Mouse (Mus musculus) CH12.LX (cell line): ENCODE measurements around the gene Pknox2. TPM values are rescaled to one million over a fixed set of nuclear protein-coding genes. Genes with fewer than 3 reads are reported as not detected.

Experiments used
- DNase-seq: peaks from one replicate; pipeline ENCODE4 v3.0.0-alpha.2; 2013; ENCODE audit errors: extremely low read depth
- H3K27ac ChIP-seq: 2 replicates; pipeline ENCODE4 v1.5.1; 2012; ENCODE audit warnings: low read depth, mild to moderate bottlenecking, control low read depth, moderate library complexity; ENCODE audit not compliant: insufficient read depth
- H3K27me3 ChIP-seq: replicated peaks from 2 replicates; pipeline ENCODE3; 2012; ENCODE audit warnings: inconsistent platforms
- H3K36me3 ChIP-seq, 2 experiments: replicated peaks in 1 of 2; 2 replicates each; pipeline versions ENCODE3 to v1.6.1; 2012; ENCODE audit warnings: inconsistent platforms in 1 of 2, low read length in 1 of 2, mild to moderate bottlenecking in 1 of 2, mixed read lengths in 1 of 2, moderate library complexity in 1 of 2; ENCODE audit not compliant: control insufficient read depth in 1 of 2, insufficient read depth in 1 of 2
- H3K4me1 ChIP-seq, 2 experiments: 2 replicates each; pipeline ENCODE4 v1.6.1; 2012; ENCODE audit warnings: inconsistent platforms in 1 of 2, moderate library complexity in 1 of 2; ENCODE audit not compliant: insufficient read depth in 2 of 2, control insufficient read depth in 1 of 2
- H3K4me2 ChIP-seq: 2 replicates; pipeline ENCODE4 v1.6.1; 2012; ENCODE audit warnings: low read depth, mild to moderate bottlenecking, control low read depth; ENCODE audit not compliant: poor library complexity, insufficient read depth, severe bottlenecking
- H3K4me3 ChIP-seq, 3 experiments: fragments of 150-350 bp in 1 of 3; sonication (generic) in 1 of 3; replicated peaks in 1 of 3; 2 replicates each; pipeline versions ENCODE3 to v1.5.1; 2011 to 2012; ENCODE audit warnings: low read depth in 2 of 3, low read length in 2 of 3, mild to moderate bottlenecking in 2 of 3, moderate library complexity in 2 of 3, control low read depth in 1 of 3, improper control_type of control experiment in 1 of 3, inconsistent platforms in 1 of 3, mixed read lengths in 1 of 3; ENCODE audit not compliant: poor library complexity in 1 of 3
- H3K79me2 ChIP-seq: replicated peaks from 2 replicates; pipeline ENCODE4 v1.6.1; 2012; ENCODE audit warnings: mild to moderate bottlenecking, moderate library complexity; ENCODE audit not compliant: control insufficient read depth, poor library complexity, insufficient read depth, severe bottlenecking; ENCODE audit errors: extremely low read depth
- H3K9ac ChIP-seq: 2 replicates; pipeline ENCODE4 v1.6.1; 2012; ENCODE audit warnings: low read depth, mild to moderate bottlenecking, control low read depth, moderate library complexity; ENCODE audit not compliant: insufficient read depth
- H3K9me3 ChIP-seq: replicated peaks from 2 replicates; pipeline ENCODE3; 2012; ENCODE audit warnings: low read length, inconsistent platforms, mixed read lengths
- BHLHE40 ChIP-seq: IDR thresholded peaks from 2 replicates; pipeline ENCODE4 v1.6.1; 2011; ENCODE audit warnings: mild to moderate bottlenecking, low read depth, low read length, improper control_type of control experiment
- CHD1 ChIP-seq: IDR thresholded peaks from 2 replicates; pipeline ENCODE4 v1.6.1; 2012; ENCODE audit warnings: low read depth, low read length, improper control_type of control experiment, inconsistent platforms
- CHD2 ChIP-seq: IDR thresholded peaks from 2 replicates; pipeline ENCODE4 v1.6.1; 2011; ENCODE audit warnings: low read length, improper control_type of control experiment
- CTCF ChIP-seq, 2 experiments: IDR thresholded peaks in 1 of 2; conservative IDR thresholded peaks in 1 of 2; 2 replicates each; pipeline ENCODE4 v1.5.1; 2011 to 2012; ENCODE audit warnings: low read depth in 2 of 2, low read length in 2 of 2, improper control_type of control experiment in 1 of 2, inconsistent platforms in 1 of 2, mild to moderate bottlenecking in 1 of 2, moderate library complexity in 1 of 2
- ELF1 ChIP-seq: IDR thresholded peaks from 2 replicates; pipeline ENCODE4 v1.6.1; 2014; ENCODE audit warnings: low read depth, mild to moderate bottlenecking, inconsistent platforms, low read length, improper control_type of control experiment
- ETS1 ChIP-seq: conservative IDR thresholded peaks from 2 replicates; pipeline ENCODE4 v1.6.1; 2012; ENCODE audit warnings: low read depth, mild to moderate bottlenecking, inconsistent platforms, low read length, improper control_type of control experiment, moderate library complexity
- GABPA ChIP-seq: IDR thresholded peaks from 2 replicates; pipeline ENCODE4 v1.6.1; 2012; ENCODE audit warnings: low read depth, low read length, improper control_type of control experiment, inconsistent platforms; ENCODE audit not compliant: insufficient replicate concordance
- JUN ChIP-seq: IDR thresholded peaks from 2 replicates; pipeline ENCODE4 v1.6.1; 2011; ENCODE audit warnings: low read depth, mild to moderate bottlenecking, low read length, improper control_type of control experiment, moderate library complexity; ENCODE audit not compliant: insufficient read depth
- JUND ChIP-seq: conservative IDR thresholded peaks from 2 replicates; pipeline ENCODE4 v1.6.1; 2011; ENCODE audit warnings: low read depth, low read length, improper control_type of control experiment
- MAX ChIP-seq: IDR thresholded peaks from 2 replicates; pipeline ENCODE4 v1.6.1; 2011; ENCODE audit warnings: low read length, improper control_type of control experiment
- MAZ ChIP-seq: IDR thresholded peaks from 2 replicates; pipeline ENCODE4 v1.6.1; 2012; ENCODE audit warnings: low read depth, mild to moderate bottlenecking, inconsistent platforms, low read length, improper control_type of control experiment, moderate library complexity
- MYC ChIP-seq: IDR thresholded peaks from 2 replicates; pipeline ENCODE4 v1.6.1; 2011; ENCODE audit warnings: low read depth, mild to moderate bottlenecking, improper control_type of control experiment, low read length
- NELFE ChIP-seq: IDR thresholded peaks from 2 replicates; pipeline ENCODE4 v1.6.1; 2011; ENCODE audit warnings: low read depth, low read length, improper control_type of control experiment
- PAX5 ChIP-seq: IDR thresholded peaks from 2 replicates; pipeline ENCODE4 v1.6.1; 2012; ENCODE audit warnings: low read length, inconsistent platforms, mixed read lengths
- POLR2AphosphoS2 ChIP-seq: IDR thresholded peaks from 2 replicates; pipeline ENCODE4 v1.6.1; 2011; ENCODE audit warnings: low read depth, low read length, improper control_type of control experiment
- RAD21 ChIP-seq: IDR thresholded peaks from 2 replicates; pipeline ENCODE4 v1.6.1; 2011; ENCODE audit warnings: low read depth, mild to moderate bottlenecking, low read length, improper control_type of control experiment, moderate library complexity
- RCOR1 ChIP-seq: conservative IDR thresholded peaks from 2 replicates; pipeline ENCODE4 v1.6.1; 2012; ENCODE audit warnings: low read depth, mild to moderate bottlenecking, inconsistent platforms, low read length, improper control_type of control experiment
- TCF12 ChIP-seq: IDR thresholded peaks from 2 replicates; pipeline ENCODE4 v1.6.1; 2014; ENCODE audit warnings: low read depth, mild to moderate bottlenecking, inconsistent platforms, low read length, improper control_type of control experiment
- USF1 ChIP-seq: IDR thresholded peaks from 2 replicates; pipeline ENCODE4 v1.6.1; 2014; ENCODE audit warnings: low read depth, mild to moderate bottlenecking, inconsistent platforms, low read length, improper control_type of control experiment
- USF2 ChIP-seq: conservative IDR thresholded peaks from 2 replicates; pipeline ENCODE4 v1.6.1; 2011; ENCODE audit warnings: low read depth, low read length, improper control_type of control experiment
- ZKSCAN1 ChIP-seq: IDR thresholded peaks from 2 replicates; pipeline ENCODE4 v1.6.1; 2012; ENCODE audit warnings: low read depth, inconsistent platforms, low read length, improper control_type of control experiment, borderline replicate concordance
- ZMIZ1 ChIP-seq: IDR thresholded peaks from 2 replicates; pipeline ENCODE4 v1.6.1; 2012; ENCODE audit warnings: low read depth, mild to moderate bottlenecking, inconsistent platforms, low read length, improper control_type of control experiment
- ZNF384 ChIP-seq: IDR thresholded peaks from 2 replicates; pipeline ENCODE4 v1.6.1; 2012; ENCODE audit warnings: low read depth, low read length, improper control_type of control experiment, inconsistent platforms
- dilution Hi-C: fragments of 300-500 bp; cut with MboI; formaldehyde crosslinking; loops from 2 replicates; pipeline ENCODE4 v1.14.3; 2020; ENCODE audit warnings: low sequenced_read_pairs; ENCODE audit not compliant: extremely low pct_unique_long_range_greater_than_20kb, extremely low pct_ligation_motif_present
- in situ Hi-C: fragments of 300-500 bp; cut with MboI; formaldehyde crosslinking; loops from 3 replicates; pipeline ENCODE4 v1.14.3; 2019; ENCODE audit warnings: low sequenced_read_pairs, low pct_ligation_motif_present, low pct_unique_long_range_greater_than_20kb, mixed read lengths
- polyA plus RNA-seq: library from polyadenylated mRNA; unstranded; fragments of >175 nt; gene quantifications from 2 replicates; pipeline ENCODE4 v1.2.1, GENCODE M21; 2012; ENCODE audit warnings: low read depth; ENCODE audit not compliant: insufficient read length
- total RNA-seq, 2 experiments: library from RNA; depleted of rRNA; stranded (reverse); fragments of 300-350 nt in 1 of 2; fragments of >200 nt in 1 of 2; gene quantifications; 2 replicates each; pipeline ENCODE4 v1.2.3; 2012 to 2014

Pknox2 gene
- total and polyA plus RNA-seq, 3 experiments = 0.08 to 0.11 TPM; not detected in 1

GRCm38 (mm10) chr9:36999393-36999792, 147.8 kb downstream of the Pknox2 start:
- in situ Hi-C loops = no loop called here
- H3K4me2 ChIP-seq = no peak overlapping the region

GRCm38 (mm10) chr9:36990626-36991368, 156.4 kb downstream of the Pknox2 start:
- dilution Hi-C loops = no loop called here
- H3K9ac ChIP-seq = no peak overlapping the region
- no peaks in the 10 kb centered on the region for H3K79me2 ChIP-seq
- no peak overlapping the region for H3K4me2 ChIP-seq
- no peak overlapping the region for H3K4me3 ChIP-seq
- TF ChIP-seq ZKSCAN1 = no peak
- TF ChIP-seq CHD2 = no peak
- TF ChIP-seq MAX = no peak
- no peak for TF ChIP-seq PAX5
- no peak for TF ChIP-seq MYC
- no peak for TF ChIP-seq ZMIZ1
- no peak for TF ChIP-seq TCF12
- TF ChIP-seq JUND = no peak
- no peak for TF ChIP-seq USF2
- no peaks in the 10 kb centered on the region for H3K9me3 ChIP-seq
- no peak overlapping the region for H3K27ac ChIP-seq
- in situ Hi-C loops = no loop called here
- no peaks in the 10 kb centered on the region for H3K36me3 ChIP-seq
- H3K4me1 ChIP-seq = peaks cover 0 to 5% of the 10 kb centered on the region in 2 experiments; a peak in 2 of 4 replicates
- no peak for DNase-seq
- H3K27me3 ChIP-seq = peaks cover 20% of the 10 kb centered on the region

More at GRCm38 (mm10) chr9:36999393-36999792, 147.8 kb downstream of the Pknox2 start:
- Histone ChIP-seq H3K9ac (no peak overlapping the region), H3K4me1 (no peaks in the 10 kb centered on the region), H3K9me3 (no peaks in the 10 kb centered on the region), H3K27ac (no peak overlapping the region), H3K79me2 (no peaks in the 10 kb centered on the region)
- no peak for TF ChIP-seq ETS1
- TF ChIP-seq JUN = no peak
- no peak for TF ChIP-seq CTCF (conservative IDR thresholded peaks at IDR 0.05 in 1 of 2, IDR thresholded peaks at IDR 0.05 in 1 of 2; ENCODE audit: low read depth in 2 of 2, low read length in 2 of 2)
- no peak for TF ChIP-seq CHD1
- TF ChIP-seq, all 38 proteins: peak for 0
- no peaks in the 10 kb centered on the region for H3K36me3 ChIP-seq
- dilution Hi-C loops = no loop called here
- DNase-seq = no peak
- H3K4me3 ChIP-seq = no peak overlapping the region
- peaks cover 22% of the 10 kb centered on the region for H3K27me3 ChIP-seq

DNA sequence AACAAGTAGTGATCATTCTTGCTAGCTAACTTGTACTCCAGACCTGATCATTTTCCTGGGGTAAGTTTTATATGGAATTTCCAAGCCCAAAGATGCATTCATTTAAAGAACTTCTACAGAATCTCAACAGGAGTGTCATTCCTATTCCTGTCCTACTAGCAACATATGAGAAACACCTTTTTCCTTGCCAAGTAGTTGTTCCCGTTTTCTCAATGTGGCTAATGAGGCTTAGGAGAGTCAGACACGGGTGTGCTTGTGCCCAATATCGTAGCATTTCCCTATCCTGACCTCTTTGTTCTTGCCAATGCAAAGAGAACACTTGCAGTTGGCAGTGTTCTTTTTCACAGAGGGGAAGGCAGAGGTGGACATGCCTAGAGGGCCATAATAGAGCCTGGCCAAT, 157.2 kb downstream of the Pknox2 start:
- dilution Hi-C loops = no loop called here
- no peaks in the 10 kb centered on the region for H3K36me3 ChIP-seq
- H3K79me2 ChIP-seq = no peaks in the 10 kb centered on the region
- H3K4me3 ChIP-seq = no peak overlapping the region
- TF ChIP-seq RCOR1 (no peak), POLR2AphosphoS2 (no peak), NELFE (no peak), ZNF384 (no peak), CHD1 (no peak), MAX (no peak), USF2 (no peak), BHLHE40 (no peak), TCF12 (no peak), GABPA (no peak), RAD21 (no peak), CHD2 (no peak), ELF1 (no peak), JUND (no peak), USF1 (no peak), MAZ (no peak)
- no peak overlapping the region for H3K4me2 ChIP-seq
- H3K9me3 ChIP-seq = no peaks in the 10 kb centered on the region
- peaks cover 0 to 10% of the 10 kb centered on the region in 2 experiments; a peak in 2 of 4 replicates for H3K4me1 ChIP-seq
- no peak overlapping the region for H3K9ac ChIP-seq
- in situ Hi-C loops = no loop called here
- no peak for DNase-seq
- H3K27me3 ChIP-seq = peaks cover 20% of the 10 kb centered on the region
- no peak overlapping the region for H3K27ac ChIP-seq
